Mouse (Mus musculus) layer of hippocampus, adult 18-20 months (tissue): ENCODE measurements around the gene Gm5447. TPM values are rescaled to one million over a fixed set of nuclear protein-coding genes. Genes with fewer than 3 reads are reported as not detected.

Experiments used
- DNase-seq, 2 experiments: peaks; one replicate each; pipeline ENCODE4 v3.0.0; 2022; ENCODE audit warnings: low spot score in 2 of 2
- total RNA-seq, 2 experiments: library from RNA; stranded (reverse); gene quantifications; 2 replicates each; pipeline ENCODE4 v1.2.3; 2021

Gm5447 gene
- total RNA-seq, 2 experiments from 2014 or later = not detected

DNA sequence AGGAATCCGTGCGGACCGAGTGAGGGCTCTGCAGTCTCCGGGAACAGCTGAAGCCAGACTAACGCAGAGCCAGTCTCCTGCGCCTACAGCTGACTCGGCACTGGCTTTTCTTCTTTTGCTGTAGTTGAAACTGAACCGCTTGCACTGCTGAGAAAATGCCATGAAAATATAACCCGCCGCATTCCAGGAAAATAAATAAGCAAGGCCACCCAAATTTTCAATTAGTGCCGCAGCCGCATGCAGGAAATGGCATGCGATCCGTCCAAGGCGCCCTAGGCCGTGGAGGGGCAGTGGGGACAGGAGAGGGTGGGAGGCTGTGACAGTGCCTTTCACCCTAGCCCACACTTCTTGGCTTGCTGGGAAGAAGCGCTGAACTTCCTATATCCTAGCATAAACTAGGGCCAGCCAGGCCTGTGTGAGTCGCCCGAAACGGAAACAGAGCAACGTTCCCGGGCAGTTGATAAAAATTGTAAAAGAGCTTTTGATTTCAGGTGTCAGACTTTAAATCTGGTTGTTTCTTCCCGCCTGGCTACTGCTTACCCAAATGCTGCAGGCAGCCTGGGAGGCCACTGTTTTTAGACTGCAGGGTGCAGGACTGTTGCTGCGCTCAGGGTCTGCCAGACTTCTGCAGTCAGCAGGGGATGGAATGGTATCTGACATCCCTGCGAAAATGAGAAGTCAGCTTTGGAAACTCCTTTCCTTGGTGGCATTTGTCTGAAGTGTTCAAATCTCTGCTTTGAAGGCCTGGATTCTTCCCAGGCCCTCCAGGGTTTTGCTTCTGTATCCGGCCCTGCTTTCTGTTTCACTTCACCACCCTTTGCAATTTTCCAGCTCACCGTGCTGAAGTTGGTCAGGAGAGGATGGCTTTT, 11.8 kb downstream of the Gm5447 start:
- peak in 1 of 2 experiments; percentile 41 for DNase-seq

DNA sequence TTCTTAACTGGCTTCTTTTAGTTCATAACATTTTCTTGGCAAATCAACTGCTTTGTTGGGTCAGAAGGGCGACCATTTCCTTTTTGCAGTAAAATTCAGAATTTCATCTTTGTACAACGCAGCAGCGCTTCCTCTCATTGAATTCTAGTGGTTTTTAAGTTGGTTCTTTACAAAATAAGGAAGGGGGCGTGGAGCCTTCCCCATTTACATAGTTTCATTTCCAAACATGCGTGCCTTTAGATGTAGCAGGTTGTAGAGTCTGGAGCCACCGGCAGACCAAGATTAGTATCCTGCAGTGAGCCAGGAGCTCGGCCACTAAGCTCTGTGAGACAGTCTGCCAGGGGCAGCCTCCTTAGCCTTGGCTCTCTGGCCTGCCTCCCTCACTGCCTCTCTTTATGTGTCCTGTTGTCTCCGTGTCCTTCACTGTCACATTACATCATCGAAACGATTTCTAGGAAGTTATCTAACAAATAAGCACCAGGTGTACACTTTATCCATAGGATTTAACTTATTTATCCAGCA, 13.0 kb downstream of the Gm5447 start:
- DNase-seq = no peak

DNA sequence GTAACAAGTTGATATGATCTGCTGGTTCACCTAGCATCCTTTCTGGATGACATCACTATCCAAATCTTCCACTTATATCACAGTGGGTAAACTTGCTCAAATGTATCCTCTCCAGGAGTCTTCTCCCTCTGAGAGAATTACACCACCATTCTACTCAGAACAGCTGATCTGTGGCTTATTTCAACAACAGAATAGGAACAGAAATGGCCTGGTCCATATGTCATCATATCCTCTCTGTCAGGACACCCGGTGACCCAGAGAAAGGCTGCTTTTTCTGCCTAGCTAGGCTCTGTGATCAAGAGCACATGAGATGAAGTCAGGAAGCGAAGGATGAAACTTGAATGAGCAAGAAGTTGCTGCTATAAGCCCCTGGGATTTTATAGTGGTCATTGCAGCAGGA, 13.7 kb downstream of the Gm5447 start:
- no peak for DNase-seq

DNA sequence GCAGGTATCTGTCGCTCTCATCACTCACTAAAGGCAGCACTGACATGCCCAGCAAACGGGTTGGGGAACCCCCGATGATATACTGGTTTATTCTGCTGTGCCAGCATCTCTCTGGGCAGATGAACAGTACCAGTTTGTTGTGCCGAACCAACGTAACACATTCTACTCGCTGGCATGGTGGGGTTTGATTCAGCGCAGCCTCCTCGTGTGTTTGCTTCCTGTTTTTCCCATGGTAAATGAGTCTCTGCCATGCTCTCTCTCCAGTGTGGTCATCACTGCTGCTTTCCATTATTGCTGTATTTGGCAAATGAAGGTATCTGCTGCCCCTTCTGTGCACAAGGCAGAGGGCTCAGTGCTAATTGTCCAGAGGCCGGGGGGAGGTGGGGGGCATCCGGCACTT, 15.7 kb downstream of the Gm5447 start:
- no peak for DNase-seq

DNA sequence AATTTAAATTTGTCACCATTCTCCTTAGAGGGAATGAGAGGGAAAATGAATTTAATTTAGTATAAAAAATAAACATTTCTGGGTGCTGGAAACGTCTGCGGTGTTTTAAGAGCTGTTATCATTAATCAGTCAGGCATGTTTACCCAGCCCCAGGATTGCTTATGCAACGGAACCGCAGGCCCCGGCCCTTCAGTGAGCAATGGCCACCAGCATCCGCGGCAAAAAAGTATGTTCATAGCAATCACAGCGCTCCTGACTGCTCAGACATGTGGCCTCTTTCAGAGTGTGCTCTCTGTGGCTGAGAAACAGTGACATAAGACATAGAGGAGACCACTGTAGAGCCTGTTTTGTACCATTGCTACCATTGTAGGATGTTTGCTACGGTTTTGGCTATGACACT, 16.2 kb downstream of the Gm5447 start:
- DNase-seq = no peak

DNA sequence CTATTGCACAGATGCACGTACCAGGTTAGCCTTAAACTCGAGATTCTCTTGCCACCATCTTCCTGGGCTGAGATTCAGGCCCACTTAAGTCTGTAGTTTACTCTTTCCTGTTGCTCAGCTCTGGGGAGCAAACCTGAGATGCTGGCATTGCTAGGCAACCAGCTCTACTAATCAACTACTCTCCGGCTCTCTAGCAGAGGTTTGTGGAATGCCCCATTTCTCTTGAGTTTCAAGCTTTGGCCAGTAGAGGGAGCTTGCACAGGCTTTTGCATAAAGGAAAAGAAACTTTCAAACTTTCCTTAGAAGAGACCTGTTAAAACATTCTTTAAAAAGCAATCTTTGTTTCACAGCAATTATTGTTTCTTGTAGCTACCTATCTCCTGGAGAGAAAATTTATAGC, 19.8 kb downstream of the Gm5447 start:
- peak; percentile 32 to 83 for DNase-seq

GRCm38 (mm10) chr13:30994249-30994858, 20.4 kb downstream of the Gm5447 start:
- no peak for DNase-seq

- DNase-seq = peak in 1 of 2 experiments; percentile 20
Measured at GRCm38 (mm10) chr13:30997526-30998253, 23.7 kb downstream of the Gm5447 start.

DNA sequence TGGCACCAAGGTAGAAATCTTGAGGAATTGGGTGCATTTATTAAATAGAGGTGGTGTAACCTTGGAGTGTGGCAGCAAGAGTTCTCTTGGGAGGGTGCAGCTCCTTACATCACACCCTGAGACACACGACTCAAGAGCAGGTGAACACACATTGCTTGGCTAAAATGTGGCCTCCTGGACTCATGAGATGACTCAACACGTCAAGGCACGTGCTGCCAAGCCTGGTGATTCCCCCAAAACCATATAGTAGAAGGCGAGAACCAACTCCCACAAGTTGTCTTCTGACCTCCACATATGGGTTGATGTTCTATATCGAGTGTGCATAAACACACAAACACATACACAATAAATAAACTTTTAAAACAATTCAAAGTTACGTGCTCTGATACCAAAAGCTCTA, 25.8 kb downstream of the Gm5447 start:
- DNase-seq = no peak

DNA sequence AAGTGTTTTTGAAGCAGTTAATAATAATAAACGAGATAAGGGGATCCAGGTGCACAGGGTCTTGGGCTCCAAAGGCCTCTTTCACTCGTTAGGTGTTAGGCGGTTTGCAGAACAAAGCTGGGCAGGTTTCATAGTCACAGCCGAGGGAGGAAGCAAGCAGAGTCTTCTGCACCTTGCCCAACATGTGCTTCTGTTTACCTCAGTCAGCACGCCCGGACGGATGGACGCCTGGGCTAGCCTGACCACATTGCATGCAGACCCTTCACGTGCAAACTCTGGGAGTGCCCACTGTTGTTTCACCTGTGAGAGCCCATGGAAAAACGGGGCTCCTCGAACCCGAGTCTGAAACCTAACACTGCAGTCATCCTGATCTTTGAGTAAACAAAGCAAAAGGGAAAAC, 30.5 kb downstream of the Gm5447 start:
- no peak for DNase-seq

DNA sequence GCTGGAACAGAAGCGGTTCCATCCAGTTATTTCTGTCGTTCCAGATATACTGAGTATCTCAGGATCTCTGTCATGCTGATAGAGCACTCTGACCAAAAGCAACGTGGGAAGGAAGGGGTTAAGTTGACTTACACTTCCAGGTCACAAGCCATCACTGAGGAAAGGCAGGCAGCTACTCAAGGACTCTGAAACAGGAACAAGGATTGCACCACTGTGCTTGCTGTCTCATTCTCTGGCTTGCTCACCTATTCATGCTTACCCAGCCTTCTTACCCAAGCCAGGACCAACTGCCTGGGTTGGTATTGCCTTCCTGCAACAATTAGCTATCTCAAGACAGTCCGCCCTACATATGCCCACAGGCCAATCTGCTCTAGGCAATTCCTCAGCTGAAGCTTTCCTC, 31.0 kb downstream of the Gm5447 start:
- no peak for DNase-seq

DNA sequence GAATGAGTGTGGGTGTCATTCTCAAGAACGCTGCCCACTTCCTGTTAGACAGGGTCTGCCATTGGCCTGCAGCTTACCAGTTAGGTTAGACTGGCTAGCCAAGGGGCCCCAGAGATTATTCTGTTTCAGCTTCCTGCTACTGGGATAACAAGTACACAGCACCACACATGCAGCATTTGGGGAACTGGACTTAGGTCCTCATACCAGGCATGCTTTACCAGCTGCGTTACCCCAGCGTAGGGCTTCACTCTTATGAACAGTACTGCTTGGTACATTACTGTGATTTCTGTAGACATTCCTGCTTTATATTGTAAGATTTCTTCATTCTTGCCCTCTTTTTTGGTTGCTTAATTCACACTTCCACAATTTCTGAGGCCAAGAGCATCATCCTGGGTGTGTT, 43.5 kb downstream of the Gm5447 start:
- DNase-seq = no peak

GRCm38 (mm10) chr13:31021514-31021913, 47.5 kb downstream of the Gm5447 start:
- no peak for DNase-seq

- no peak for DNase-seq
Measured at GRCm38 (mm10) chr13:31021927-31022326, 47.9 kb downstream of the Gm5447 start.

DNA sequence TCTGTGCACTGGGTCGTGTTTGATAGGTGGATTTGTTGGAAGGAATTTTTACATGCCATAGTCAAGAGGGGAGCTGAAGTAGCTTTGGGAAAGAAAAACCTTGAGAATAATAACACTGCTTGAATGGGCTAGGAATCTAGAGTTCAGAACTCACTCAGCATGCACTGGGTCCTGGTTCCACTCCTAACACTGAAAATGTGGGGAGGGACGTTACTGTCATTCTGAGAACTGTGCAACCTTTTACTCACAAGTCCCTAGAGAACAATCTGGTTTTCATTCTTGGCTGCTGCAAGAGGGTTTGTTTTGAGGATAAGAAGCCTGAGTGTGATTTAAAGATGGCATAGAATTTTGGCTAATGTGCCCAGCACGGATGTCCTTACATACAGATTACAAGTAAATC, 49.7 kb downstream of the Gm5447 start:
- DNase-seq = no peak

Other genes starting within 250 kb of the Gm5447 start
- under 1 TPM; 0.22 to 0.43 TPM for gene Irf4, start 225.0 kb upstream of the Gm5447 start, total RNA-seq
- under 1 TPM; 0.35 to 0.56 TPM for gene Hus1b, start 26.4 kb upstream of the Gm5447 start, total RNA-seq
- 10 to 100 TPM; 34.7 to 37.3 TPM for gene Exoc2, start 111 bp upstream of the Gm5447 start, total RNA-seq